Mouse (Mus musculus) NIH3T3 (cell line): ENCODE measurements at regions not wholly inside any gene's neighbourhood (a gene's known extent, or its start where the extent isn't known, plus 50 kb on each side); places are given as distances from the start of the nearest gene placed in this dataset.

Experiments used
- DNase-seq: peaks from one replicate; pipeline ENCODE4 v3.0.0-alpha.2; 2012; ENCODE audit warnings: low read depth

GRCm38 (mm10) chr9:85521342-85521741 lies 194.2 kb upstream of the Tent5a start:
- no peak for DNase-seq

GRCm38 (mm10) chr9:85520941-85521340 lies 193.8 kb upstream of the Tent5a start:
- no peak for DNase-seq

- DNase-seq: no peak
Observed at GRCm38 (mm10) chr9:85499006-85499405, 171.9 kb upstream of the Tent5a start.

- no peak for DNase-seq
Observed at GRCm38 (mm10) chr9:85497348-85497747, 170.2 kb upstream of the Tent5a start.

GRCm38 (mm10) chr9:85496506-85497239 lies 169.5 kb upstream of the Tent5a start:
- DNase-seq: no peak

GRCm38 (mm10) chr9:85495056-85495455 lies 167.9 kb upstream of the Tent5a start:
- no peak for DNase-seq

GRCm38 (mm10) chr9:85493760-85494159 lies 166.6 kb upstream of the Tent5a start:
- peak; percentile 37 for DNase-seq

GRCm38 (mm10) chr9:85490367-85490766 lies 163.2 kb upstream of the Tent5a start:
- no peak for DNase-seq

GRCm38 (mm10) chr9:85487915-85488314 lies 160.8 kb upstream of the Tent5a start:
- no peak for DNase-seq

GRCm38 (mm10) chr9:85487052-85487668 lies 160.0 kb upstream of the Tent5a start:
- DNase-seq: no peak

GRCm38 (mm10) chr9:85485749-85486148 lies 158.6 kb upstream of the Tent5a start:
- no peak for DNase-seq

GRCm38 (mm10) chr9:85483248-85483647 lies 156.1 kb upstream of the Tent5a start:
- DNase-seq: no peak

GRCm38 (mm10) chr9:85480566-85480965 lies 153.4 kb upstream of the Tent5a start:
- DNase-seq: no peak

GRCm38 (mm10) chr9:85475214-85475613 lies 148.1 kb upstream of the Tent5a start:
- DNase-seq: no peak

GRCm38 (mm10) chr9:85470264-85470821 lies 143.2 kb upstream of the Tent5a start:
- no peak for DNase-seq

- no peak for DNase-seq
Observed at GRCm38 (mm10) chr9:85469288-85469687, 142.1 kb upstream of the Tent5a start.

GRCm38 (mm10) chr9:85466671-85467070 lies 139.5 kb upstream of the Tent5a start:
- DNase-seq: no peak

GRCm38 (mm10) chr9:85459062-85459805 lies 132.1 kb upstream of the Tent5a start:
- DNase-seq: no peak

GRCm38 (mm10) chr9:85458356-85458755 lies 131.2 kb upstream of the Tent5a start:
- DNase-seq: no peak

GRCm38 (mm10) chr9:85457400-85457799 lies 130.3 kb upstream of the Tent5a start:
- no peak for DNase-seq

- peak; percentile 2 for DNase-seq
Observed at GRCm38 (mm10) chr9:85455382-85455781, 128.2 kb upstream of the Tent5a start.

- no peak for DNase-seq
Observed at GRCm38 (mm10) chr9:85452196-85452857, 125.2 kb upstream of the Tent5a start.
